Mouse (Mus musculus) heart, postnatal 10 days (tissue): ENCODE measurements around the gene Trappc3. TPM values are rescaled to one million over a fixed set of nuclear protein-coding genes. Genes with fewer than 3 reads are reported as not detected.
A peak's percentile ranks its signal among the peaks of the same experiment; 100 is the strongest.

ENCODE experiments used
- DNase-seq, 2 experiments: peaks; one replicate each; pipeline ENCODE4 v3.0.0; 2021
- intact Hi-C: fragments of 180-260 bp; cut with DNase I; formaldehyde crosslinking; loops from one replicate; pipeline ENCODE4 v1.15.1; 2025
- total RNA-seq, 2 experiments: library from RNA; stranded (reverse); gene quantifications; 2 replicates each; pipeline ENCODE4 v1.2.3; 2021

Trappc3 gene
- total RNA-seq, 2 experiments from 2014 or later, result 50.8 to 54.0 TPM

- intact Hi-C loops, result no loop called here
Observed at GRCm38 (mm10) chr4:126306827-126307226, 44.7 kb downstream of the Trappc3 start.

GRCm38 (mm10) chr4:126309211-126309921, 47.2 kb downstream of the Trappc3 start:
- DNase-seq, result peak in 1 of 2 experiments; percentile 54

More at GRCm38 (mm10) chr4:126306827-126307226, 44.7 kb downstream of the Trappc3 start:
- no peak for DNase-seq

GRCm38 (mm10) chr4:126309922-126310309, 47.8 kb downstream of the Trappc3 start:
- intact Hi-C loops, result loop anchor here (1.0 kb wide), 3 partner anchors 32 to 129 kb away; no protein-coding TSS in a partner anchor

More at GRCm38 (mm10) chr4:126309211-126309921, 47.2 kb downstream of the Trappc3 start:
- intact Hi-C loops, result loop anchor here (1.0 kb wide), 1 partner anchor 82 kb away; no protein-coding TSS in a partner anchor

DNA sequence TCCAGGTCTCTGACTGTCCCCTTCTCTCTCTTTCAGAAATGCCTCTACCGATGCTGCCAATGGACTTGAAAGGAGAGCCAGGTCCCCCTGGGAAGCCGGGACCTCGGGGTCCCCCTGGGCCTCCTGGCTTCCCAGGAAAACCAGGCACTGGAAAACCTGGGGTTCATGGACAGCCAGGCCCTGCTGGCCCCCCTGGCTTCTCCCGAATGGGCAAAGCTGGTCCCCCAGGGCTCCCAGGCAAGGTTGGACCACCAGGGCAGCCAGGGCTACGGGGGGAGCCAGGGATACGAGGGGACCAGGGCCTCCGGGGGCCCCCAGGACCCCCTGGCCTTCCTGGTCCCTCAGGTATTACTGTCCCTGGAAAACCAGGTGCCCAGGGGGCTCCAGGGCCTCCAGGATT, 48.2 kb downstream of the Trappc3 start:
- no peak for DNase-seq
- intact Hi-C loops, result loop anchor here (1.0 kb wide), 2 partner anchors 32 to 129 kb away; no protein-coding TSS in a partner anchor

More at GRCm38 (mm10) chr4:126309922-126310309, 47.8 kb downstream of the Trappc3 start:
- peak; percentile 87 to 92 for DNase-seq

GRCm38 (mm10) chr4:126311566-126312200, 49.6 kb downstream of the Trappc3 start:
- intact Hi-C loops, result no loop called here
- DNase-seq, result no peak

- intact Hi-C loops, result no loop called here
Observed at GRCm38 (mm10) chr4:126313202-126313601, 51.1 kb downstream of the Trappc3 start.

GRCm38 (mm10) chr4:126314393-126314792, 52.3 kb downstream of the Trappc3 start:
- intact Hi-C loops, result no loop called here
- no peak for DNase-seq

More at GRCm38 (mm10) chr4:126313202-126313601, 51.1 kb downstream of the Trappc3 start:
- no peak for DNase-seq

- intact Hi-C loops, result no loop called here
- DNase-seq, result peak; percentile 58 to 60
Observed at GRCm38 (mm10) chr4:126315931-126316330, 53.8 kb downstream of the Trappc3 start.

DNA sequence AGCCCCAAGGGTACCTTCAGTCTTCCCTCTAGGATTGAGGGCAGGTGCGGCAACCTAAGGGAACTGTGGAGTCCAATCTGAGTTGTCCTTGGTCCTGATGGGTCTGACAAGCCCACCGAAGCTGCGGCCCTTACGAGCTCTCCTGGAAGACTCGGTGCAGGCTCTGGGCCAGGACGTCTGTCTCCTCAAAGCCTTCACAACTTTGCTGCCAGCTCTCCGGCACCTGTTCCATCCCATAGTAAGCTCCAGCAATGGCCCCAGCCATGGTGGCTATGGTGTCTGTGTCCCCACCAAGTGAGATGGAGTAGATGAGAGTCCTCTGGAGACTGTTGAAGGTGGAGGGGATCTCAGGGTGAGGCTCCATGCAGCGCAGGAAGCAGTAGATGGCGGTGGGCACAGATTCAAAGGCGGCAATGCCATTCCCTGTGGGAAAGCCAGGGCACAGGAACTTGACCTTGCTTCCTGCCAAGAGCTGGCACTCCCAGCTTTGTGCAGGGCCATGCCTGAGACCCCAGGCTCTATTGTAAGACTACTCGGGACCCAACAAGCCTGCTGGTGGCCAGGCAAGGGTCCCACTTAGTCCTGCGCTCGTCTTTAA, 54.4 kb downstream of the Trappc3 start:
- intact Hi-C loops, result no loop called here
- DNase-seq, result no peak

DNA sequence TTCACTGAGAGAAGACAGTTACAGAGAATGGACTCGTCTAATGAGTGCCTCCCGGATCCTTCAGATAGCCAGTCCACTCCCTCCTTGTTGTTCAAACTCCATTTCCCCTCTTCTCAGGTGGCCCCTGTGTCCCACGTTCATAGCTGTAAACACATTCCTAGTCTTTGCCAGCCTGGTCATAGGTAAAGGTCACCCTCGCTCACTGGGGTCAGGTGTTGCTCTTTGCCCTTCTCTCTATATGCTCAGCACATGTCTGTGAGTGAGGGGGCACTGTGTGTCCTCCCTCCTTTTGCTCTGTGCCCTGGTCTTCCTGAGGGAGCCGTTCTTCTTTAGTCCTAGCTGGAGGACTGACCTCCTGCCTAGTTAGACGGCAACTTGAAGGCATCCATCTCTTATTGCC, 57.7 kb downstream of the Trappc3 start:
- intact Hi-C loops, result loop anchor here (5.0 kb wide), 1 partner anchor 107 kb away; the partner anchor contains the start of gene Ago3
- no peak for DNase-seq

- DNase-seq, result peak; percentile 98 to 100
- intact Hi-C loops, result loop anchor here (5.0 kb wide), 1 partner anchor 106 kb away; the partner anchor contains the start of gene Ago3
Observed at GRCm38 (mm10) chr4:126321111-126321853, 59.2 kb downstream of the Trappc3 start, which contains the start of gene Adprhl2. Adprhl2 (minus strand) TSS chr4:126321703.

DNA sequence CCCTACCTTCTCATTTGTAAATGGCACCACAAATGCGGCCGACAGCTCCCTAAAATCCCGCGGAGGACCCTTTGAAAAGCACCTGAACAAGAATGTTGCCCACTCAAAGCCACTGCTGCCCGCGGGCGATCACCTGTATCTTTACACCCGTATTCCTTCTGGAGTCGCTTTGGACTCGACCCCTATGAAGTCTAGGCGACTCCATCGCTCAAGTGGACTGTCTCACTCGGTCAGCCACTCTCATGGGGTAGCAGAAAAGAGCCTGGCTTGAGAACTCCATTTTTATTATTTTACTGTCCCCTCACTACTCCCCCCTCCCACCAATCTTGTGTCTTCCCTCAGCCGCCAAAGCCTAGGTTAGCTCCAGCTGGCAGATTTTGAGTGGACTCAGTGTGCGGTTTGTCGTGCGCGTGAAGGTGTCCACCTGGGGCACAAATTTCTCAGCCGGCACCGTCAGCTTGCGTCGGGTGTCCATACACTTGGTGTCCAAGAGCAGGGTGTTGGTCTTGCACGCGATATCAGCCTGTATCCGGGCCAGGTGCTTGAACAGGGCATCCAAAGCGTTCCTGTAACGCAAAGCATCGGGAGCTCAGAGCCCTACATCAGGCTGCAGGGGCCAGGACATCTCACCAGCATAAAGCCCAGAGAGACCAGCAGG, 59.9 kb downstream of the Trappc3 start:
- intact Hi-C loops, result loop anchor here (5.0 kb wide), 1 partner anchor 105 kb away; the partner anchor contains the start of gene Ago3

DNA sequence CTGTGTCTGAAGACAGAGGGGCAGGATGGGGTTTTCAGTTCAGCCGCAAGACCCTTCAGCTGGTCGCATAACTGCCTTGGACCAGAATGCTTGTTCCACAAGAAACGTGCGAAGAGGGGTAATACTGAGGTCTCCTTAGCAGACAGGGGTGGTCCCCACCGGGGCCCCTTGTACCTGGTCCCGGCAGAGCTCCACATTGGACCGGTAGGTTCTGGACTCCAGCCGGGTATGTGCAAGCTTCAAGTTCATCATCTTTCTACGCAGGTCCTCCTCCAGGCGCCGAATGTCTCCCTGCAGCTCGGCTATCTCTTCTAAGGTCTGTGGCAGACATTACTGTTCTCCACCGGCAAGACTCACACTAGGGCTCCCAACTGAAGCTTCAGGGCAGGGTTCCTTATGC, 60.5 kb downstream of the Trappc3 start:
- DNase-seq, result no peak
- intact Hi-C loops, result loop anchor here (5.0 kb wide), 1 partner anchor 105 kb away; the partner anchor contains the start of gene Ago3

More for the DNA sequence above, 59.9 kb downstream of the Trappc3 start:
- DNase-seq, result no peak

GRCm38 (mm10) chr4:126324861-126325260, 62.7 kb downstream of the Trappc3 start:
- intact Hi-C loops, result loop anchor here (5.0 kb wide), 1 partner anchor 102 kb away; the partner anchor contains the start of gene Ago3

GRCm38 (mm10) chr4:126325281-126325861, 63.2 kb downstream of the Trappc3 start, which contains the start of gene Tekt2:
Tekt2 (minus strand) TSS chr4:126325688.
- no peak for DNase-seq
- intact Hi-C loops, result no loop called here

More at GRCm38 (mm10) chr4:126324861-126325260, 62.7 kb downstream of the Trappc3 start:
- DNase-seq, result no peak
